Mouse (Mus musculus) midbrain, embryonic 11.5 days (tissue): ENCODE measurements around the gene Cryl1. TPM values are rescaled to one million over a fixed set of nuclear protein-coding genes. Genes with fewer than 3 reads are reported as not detected.

Experiments
- ATAC-seq: fragments of 200-750 bp; cut with Nextera tagmentation; 2 replicates; pipeline ENCODE4 v1.8.0; 2017; ENCODE audit warnings: moderate TSS enrichment, moderate library complexity; ENCODE audit not compliant: low FRiP score
- DNase-seq: peaks from one replicate; pipeline ENCODE4 v3.0.0; 2015; ENCODE audit warnings: low spot score; ENCODE audit errors: missing footprints
- H3K27ac ChIP-seq: fragments of 300-500 bp; sonication (generic); 2 replicates; pipeline ENCODE4 v1.5.1; 2014; ENCODE audit warnings: low read depth, low read length
- H3K27me3 ChIP-seq: fragments of 300-500 bp; sonication (generic); 2 replicates; pipeline ENCODE4 v1.6.1; 2014; ENCODE audit warnings: mild to moderate bottlenecking, low read length, moderate library complexity, mixed read lengths; ENCODE audit not compliant: control insufficient read depth, insufficient read depth
- H3K36me3 ChIP-seq: fragments of 300-500 bp; sonication (generic); 2 replicates; pipeline ENCODE4 v1.6.1; 2014; ENCODE audit warnings: mild to moderate bottlenecking, low read length, moderate library complexity, mixed read lengths; ENCODE audit not compliant: control insufficient read depth, insufficient read depth
- H3K4me1 ChIP-seq: fragments of 300-500 bp; sonication (generic); 2 replicates; pipeline ENCODE4 v1.6.1; 2014; ENCODE audit warnings: low read length; ENCODE audit not compliant: control insufficient read depth, insufficient read depth
- H3K4me2 ChIP-seq: fragments of 300-500 bp; sonication (generic); 2 replicates; pipeline ENCODE4 v1.6.1; 2014; ENCODE audit warnings: mild to moderate bottlenecking, moderate library complexity
- H3K4me3 ChIP-seq: fragments of 300-500 bp; sonication (generic); 2 replicates; pipeline ENCODE4 v1.5.1; 2014; ENCODE audit warnings: low read depth, low read length
- H3K9ac ChIP-seq: fragments of 300-500 bp; sonication (generic); 2 replicates; pipeline ENCODE4 v1.6.1; 2014; ENCODE audit warnings: low read length
- H3K9me3 ChIP-seq: fragments of 300-500 bp; sonication (generic); 2 replicates; pipeline ENCODE4 v1.6.1; 2016; ENCODE audit warnings: low read length; ENCODE audit not compliant: control insufficient read depth
- WGBS: fragments of 180-500 bp; shearing (Covaris S2); extraction: QIAGEN DNeasy Blood & Tissue Kit; methylation state at CpG from one replicate; pipeline ENCODE4 v1.1.7; 2014; 5-methylcytosine and 5-hydroxymethylcytosine counted together
- polyA plus RNA-seq: library from polyadenylated mRNA; unstranded; fragments of >200 nt; fragmentation: Nextera tagmentation; extraction: Ambion mirVana; gene quantifications from 2 replicates; pipeline ENCODE4 v1.2.1, GENCODE M21; 2014

Gene Cryl1
- polyA plus RNA-seq, 1 experiment from 2014 or later, result 8.2 TPM

- Histone ChIP-seq H3K9me3 (no peaks in the 10 kb centered on the region), H3K4me2 (no peak overlapping the region), H3K27me3 (no peaks in the 10 kb centered on the region), H3K4me1 (no peaks in the 10 kb centered on the region), H3K4me3 (no peak overlapping the region), H3K27ac (no peak overlapping the region), H3K36me3 (no peaks in the 10 kb centered on the region), H3K9ac (no peak overlapping the region)
- ATAC-seq (no peak), DNase-seq (no peak)
- whole genome bisulfite sequencing, result 68% methylated on average over 16 of the region's 16 CpGs
Observed at GRCm38 (mm10) chr14:57316662-57317600, 81.4 kb downstream of the Cryl1 start.

- 51% methylated on average over 3 of the region's 3 CpGs for WGBS
- no peak for ATAC-seq
- no peak overlapping the region for H3K27ac ChIP-seq
Observed at GRCm38 (mm10) chr14:57315976-57316375, 82.4 kb downstream of the Cryl1 start.

GRCm38 (mm10) chr14:57315551-57315950 is 82.8 kb downstream of the Cryl1 start:
- DNase-seq (no peak), ATAC-seq (no peak)
- Histone ChIP-seq H3K27ac (no peak overlapping the region), H3K36me3 (no peaks in the 10 kb centered on the region), H3K4me3 (no peak overlapping the region), H3K4me2 (no peak overlapping the region), H3K4me1 (no peaks in the 10 kb centered on the region), H3K9me3 (no peaks in the 10 kb centered on the region), H3K9ac (no peak overlapping the region), H3K27me3 (no peaks in the 10 kb centered on the region)
- 72% methylated on average over 7 of the region's 7 CpGs for WGBS

More at GRCm38 (mm10) chr14:57315976-57316375, 82.4 kb downstream of the Cryl1 start:
- no peaks in the 10 kb centered on the region for H3K4me1 ChIP-seq
- no peak overlapping the region for H3K4me2 ChIP-seq
- no peaks in the 10 kb centered on the region for H3K27me3 ChIP-seq
- H3K9ac ChIP-seq, result no peak overlapping the region
- no peak overlapping the region for H3K4me3 ChIP-seq
- H3K9me3 ChIP-seq, result no peaks in the 10 kb centered on the region
- DNase-seq, result no peak
- no peaks in the 10 kb centered on the region for H3K36me3 ChIP-seq

- no peaks in the 10 kb centered on the region for H3K36me3 ChIP-seq
- no peaks in the 10 kb centered on the region for H3K9me3 ChIP-seq
- no peak overlapping the region for H3K27ac ChIP-seq
- H3K4me2 ChIP-seq, result no peak overlapping the region
- no peaks in the 10 kb centered on the region for H3K27me3 ChIP-seq
- no peaks in the 10 kb centered on the region for H3K4me1 ChIP-seq
- no peak for DNase-seq
- 89% methylated on average over 11 of the region's 11 CpGs for WGBS
- no peak for ATAC-seq
- no peak overlapping the region for H3K4me3 ChIP-seq
- H3K9ac ChIP-seq, result no peak overlapping the region
Observed at GRCm38 (mm10) chr14:57301600-57302230, 96.6 kb downstream of the Cryl1 start.

- H3K9me3 ChIP-seq, result no peaks in the 10 kb centered on the region
- no peaks in the 10 kb centered on the region for H3K27me3 ChIP-seq
- H3K27ac ChIP-seq, result no peak overlapping the region
- H3K9ac ChIP-seq, result no peak overlapping the region
- no peak overlapping the region for H3K4me3 ChIP-seq
- DNase-seq, result no peak
- WGBS, result 36% methylated on average over 2 of the region's 2 CpGs
- no peaks in the 10 kb centered on the region for H3K36me3 ChIP-seq
- H3K4me1 ChIP-seq, result no peaks in the 10 kb centered on the region
- no peak overlapping the region for H3K4me2 ChIP-seq
- ATAC-seq, result no peak
Observed at GRCm38 (mm10) chr14:57300530-57300929, 97.8 kb downstream of the Cryl1 start.

- no peaks in the 10 kb centered on the region for H3K36me3 ChIP-seq
- no peaks in the 10 kb centered on the region for H3K4me1 ChIP-seq
- H3K27ac ChIP-seq, result no peak overlapping the region
- H3K4me3 ChIP-seq, result no peak overlapping the region
- no peak overlapping the region for H3K9ac ChIP-seq
- no peak overlapping the region for H3K4me2 ChIP-seq
- DNase-seq, result no peak
- no peak for ATAC-seq
- H3K9me3 ChIP-seq, result no peaks in the 10 kb centered on the region
- 59% methylated on average over 5 of the region's 5 CpGs for WGBS
- no peaks in the 10 kb centered on the region for H3K27me3 ChIP-seq
Observed at GRCm38 (mm10) chr14:57297672-57298071, 100.7 kb downstream of the Cryl1 start.

GRCm38 (mm10) chr14:57291399-57291942 is 106.9 kb downstream of the Cryl1 start:
- H3K9me3 ChIP-seq, result no peaks in the 10 kb centered on the region
- no peak overlapping the region for H3K27ac ChIP-seq
- no peaks in the 10 kb centered on the region for H3K27me3 ChIP-seq
- H3K4me3 ChIP-seq, result no peak overlapping the region
- H3K4me1 ChIP-seq, result peaks cover 8% of the 10 kb centered on the region
- no peaks in the 10 kb centered on the region for H3K36me3 ChIP-seq
- WGBS, result 86% methylated on average over 7 of the region's 7 CpGs
- ATAC-seq, result no peak
- no peak for DNase-seq
- H3K4me2 ChIP-seq, result no peak overlapping the region
- no peak overlapping the region for H3K9ac ChIP-seq

- no peak for DNase-seq
- Histone ChIP-seq H3K27ac (peak overlapping the region; percentile 32; the same call in 1 of the 2 replicates), H3K9me3 (no peaks in the 10 kb centered on the region), H3K9ac (peak overlapping the region; percentile 4; the same call in 1 of the 2 replicates), H3K36me3 (no peaks in the 10 kb centered on the region), H3K4me2 (no peak overlapping the region), H3K4me3 (no peak overlapping the region), H3K4me1 (peaks cover 8% of the 10 kb centered on the region), H3K27me3 (no peaks in the 10 kb centered on the region)
- peak; percentile 52; the same call in 1 of the 2 replicates for ATAC-seq
- 19% methylated on average over 9 of the region's 9 CpGs for WGBS
Observed at GRCm38 (mm10) chr14:57289105-57289504, 109.2 kb downstream of the Cryl1 start.

- DNase-seq, result peak; percentile 75
- Histone ChIP-seq H3K4me2 (no peak overlapping the region), H3K4me3 (no peak overlapping the region), H3K9ac (no peak overlapping the region), H3K9me3 (no peaks in the 10 kb centered on the region), H3K27me3 (no peaks in the 10 kb centered on the region), H3K27ac (no peak overlapping the region), H3K36me3 (no peaks in the 10 kb centered on the region), H3K4me1 (peaks cover 3% of the 10 kb centered on the region)
- WGBS, result 54% methylated on average over 5 of the region's 5 CpGs
- no peak for ATAC-seq
Observed at GRCm38 (mm10) chr14:57283816-57284215, 114.5 kb downstream of the Cryl1 start.
